Mouse (Mus musculus): ENCODE data around the gene Nsl1.

Nsl1 gene

DNA sequence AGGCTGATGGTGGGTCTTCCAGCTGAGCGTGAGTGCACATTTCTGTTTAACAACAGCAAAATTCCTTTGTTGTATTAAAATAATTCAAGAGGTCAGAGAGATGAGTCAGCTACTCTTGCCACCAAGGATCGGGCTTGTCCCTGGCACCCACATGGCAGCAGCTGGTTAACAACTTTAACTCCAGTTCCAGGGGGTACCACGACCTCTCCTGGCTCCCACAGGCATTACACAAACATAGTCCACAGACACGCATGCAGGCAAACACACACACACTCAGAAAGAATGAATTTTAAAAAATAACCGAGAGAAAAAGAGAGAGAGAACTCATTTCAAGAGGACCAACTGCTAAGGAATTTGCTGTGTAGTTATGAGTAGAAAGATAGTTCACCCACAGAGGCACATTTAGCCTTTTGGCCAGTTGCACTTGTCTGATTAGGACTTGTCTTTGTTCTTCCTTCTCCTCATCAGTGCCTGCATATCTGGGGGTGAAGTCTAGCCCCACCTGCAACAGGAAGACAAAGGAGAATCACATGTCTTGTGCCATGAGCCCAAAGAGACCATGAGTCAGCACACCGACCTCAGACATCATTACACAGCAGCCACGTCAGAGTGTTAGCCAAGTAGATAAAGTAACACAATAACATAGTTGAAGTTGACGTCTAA, 7.8 kb upstream of the Nsl1 start:
- no peak for DNase-seq

DNA sequence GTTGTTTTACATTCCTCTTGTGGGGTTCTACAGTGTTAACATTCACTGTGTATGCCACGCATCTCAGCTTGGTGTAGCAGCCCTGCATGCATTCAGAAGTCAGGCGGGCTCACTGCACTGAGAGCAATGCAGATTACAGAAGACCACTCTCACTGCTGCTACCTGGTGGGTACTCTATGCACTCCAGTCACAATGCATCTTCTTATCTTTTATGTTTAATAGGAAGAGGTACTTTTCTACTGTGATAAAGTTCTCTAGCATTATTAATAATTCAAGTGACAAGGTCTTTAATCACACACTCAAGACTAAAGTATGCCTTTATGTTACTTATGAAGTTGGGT, 7.3 kb upstream of the Nsl1 start:
- DNase-seq: no peak

DNA sequence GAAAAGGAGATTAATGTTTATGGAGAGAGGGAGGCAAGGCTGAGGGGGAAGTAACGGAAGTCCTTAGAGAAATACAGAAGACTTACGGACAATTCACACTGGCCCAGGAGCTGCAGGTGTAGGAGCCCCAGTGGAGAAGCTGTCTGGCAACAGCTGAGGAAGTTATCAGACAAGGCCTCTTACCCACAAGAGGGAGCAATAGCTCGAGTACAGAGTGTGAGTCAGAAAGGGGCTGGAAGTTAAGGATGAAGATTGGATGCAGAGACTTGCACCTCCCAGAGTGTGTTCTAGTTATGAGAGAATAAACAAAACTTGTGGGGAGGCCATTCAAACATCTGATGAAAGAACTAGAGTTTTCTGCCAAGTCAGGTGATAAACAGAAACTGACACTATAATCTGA, 5.4 kb upstream of the Nsl1 start:
- no peak for DNase-seq

DNA sequence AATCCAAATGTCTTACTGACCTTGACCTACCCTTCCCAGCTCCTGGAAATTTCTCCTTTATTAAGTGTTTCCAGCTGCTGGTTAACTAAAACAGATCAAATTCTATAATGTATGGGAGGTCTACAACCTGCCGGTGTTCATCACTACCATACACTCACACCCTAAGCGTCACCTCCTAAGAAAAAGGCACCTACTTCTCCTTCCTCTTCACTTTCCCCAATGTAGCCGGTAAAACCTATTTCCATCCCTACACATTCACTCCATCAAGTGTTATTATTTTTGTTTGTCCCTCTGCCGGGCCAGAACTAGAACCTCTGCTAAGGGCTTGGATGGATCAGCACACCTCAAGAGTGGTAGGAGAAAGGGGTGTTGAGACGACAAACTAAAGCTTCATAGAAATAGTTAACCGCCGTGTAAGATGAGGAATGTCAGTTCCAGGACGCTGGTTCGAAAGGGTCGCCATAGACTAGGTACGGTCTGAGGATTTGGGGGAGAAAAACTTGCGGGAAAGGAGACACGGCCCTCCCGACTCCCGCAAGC, 501 bp upstream of the Nsl1 start:
- no peak for DNase-seq

DNA sequence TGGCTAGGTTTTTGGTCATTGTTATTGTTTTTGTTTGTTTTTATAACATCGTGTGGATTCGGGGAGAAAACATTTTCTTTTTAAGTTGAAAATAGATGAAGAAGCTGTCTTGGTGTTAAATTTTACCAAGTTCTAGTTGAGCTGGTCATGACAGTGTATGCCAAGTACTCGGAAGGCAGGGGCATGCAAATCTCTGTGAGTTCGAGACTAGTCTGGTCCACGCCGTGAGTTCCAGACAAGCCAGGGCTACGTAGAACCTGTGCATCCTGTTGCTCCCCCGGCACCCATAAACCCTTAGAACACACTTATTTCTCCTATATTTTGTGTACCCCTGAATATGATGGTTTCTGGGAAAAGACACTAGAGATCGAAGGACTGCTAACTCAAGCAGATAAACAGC, 888 bp downstream of the Nsl1 start:
- DNase-seq: no peak

DNA sequence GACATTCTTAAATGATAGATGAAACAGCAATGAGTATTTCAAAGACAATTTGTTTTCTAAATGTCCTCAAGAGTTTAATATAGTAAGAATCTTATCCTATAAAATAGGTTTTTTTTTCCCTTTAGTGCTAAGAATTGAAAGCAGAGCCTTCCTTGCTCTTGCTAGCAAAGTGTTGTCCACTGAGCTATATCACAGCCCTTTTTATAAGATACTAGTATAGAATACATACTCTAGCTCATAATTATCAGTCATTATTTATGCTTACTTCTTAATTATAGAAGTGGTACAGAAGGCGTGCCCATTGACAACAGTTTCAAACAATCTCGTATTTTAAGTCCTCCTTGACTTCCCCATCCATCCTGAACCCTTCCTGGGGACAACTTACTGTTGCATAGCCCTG, 1.7 kb downstream of the Nsl1 start:
- DNase-seq: no peak

DNA sequence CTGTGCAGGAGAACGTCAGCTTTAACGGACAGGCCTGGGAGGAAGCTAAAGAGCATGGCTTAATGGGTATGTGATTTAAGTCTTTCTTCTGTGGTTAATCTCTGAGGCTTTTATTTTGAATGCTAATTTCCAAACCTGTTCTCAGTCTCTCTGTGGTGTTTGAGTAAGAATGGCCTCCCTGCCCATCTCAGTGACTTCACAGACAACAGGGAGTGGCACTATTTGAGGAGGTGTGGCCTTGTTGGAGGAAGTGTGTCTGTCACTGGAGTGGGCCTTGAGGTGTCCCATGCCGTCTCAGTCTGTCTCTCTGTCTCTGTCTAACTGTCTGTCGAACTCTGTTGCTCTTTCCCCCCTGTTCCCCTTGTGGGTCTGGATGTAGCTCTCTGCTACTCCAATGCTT, 2.4 kb downstream of the Nsl1 start:
- no peak for DNase-seq

DNA sequence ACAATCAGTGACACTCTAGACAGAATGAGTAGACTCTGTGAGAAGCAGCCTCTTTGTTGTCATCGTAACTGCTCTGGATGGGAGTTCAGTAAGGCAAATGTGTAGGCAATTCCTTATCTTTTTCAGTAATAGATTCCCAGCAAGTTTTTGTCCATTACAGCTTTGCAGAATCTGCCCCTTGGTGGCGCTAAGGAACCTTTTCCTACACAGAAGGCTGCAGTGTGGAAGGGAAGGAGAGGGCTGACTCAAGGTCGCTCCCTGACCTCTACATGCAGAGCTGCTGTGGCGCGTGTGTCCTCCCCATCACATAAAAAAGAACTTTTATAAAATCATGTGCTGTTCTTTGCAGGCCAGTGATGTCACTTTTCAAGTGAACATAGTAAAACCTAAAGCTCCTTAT, 5.6 kb downstream of the Nsl1 start:
- peak; percentile 7 for DNase-seq

DNA sequence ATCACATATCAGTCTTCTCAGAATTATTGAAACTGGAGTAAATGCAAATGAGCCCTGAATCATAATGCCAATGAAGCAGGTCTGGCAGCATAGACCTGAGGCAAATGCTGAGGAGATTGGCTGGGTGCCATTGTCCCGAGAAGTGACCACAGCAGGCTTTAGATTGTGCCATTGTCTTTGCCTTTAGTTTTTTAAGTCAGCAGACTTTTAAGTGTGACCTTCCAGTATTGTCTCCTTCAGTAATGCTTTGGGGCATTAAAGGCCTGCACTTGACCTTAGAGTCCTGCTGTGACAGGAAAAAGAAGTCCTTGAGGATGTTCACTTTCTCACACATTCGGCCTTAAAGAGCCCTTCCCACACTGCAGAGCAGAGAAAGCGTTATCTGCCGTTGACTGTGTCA, 7.4 kb downstream of the Nsl1 start:
- DNase-seq: no peak

DNA sequence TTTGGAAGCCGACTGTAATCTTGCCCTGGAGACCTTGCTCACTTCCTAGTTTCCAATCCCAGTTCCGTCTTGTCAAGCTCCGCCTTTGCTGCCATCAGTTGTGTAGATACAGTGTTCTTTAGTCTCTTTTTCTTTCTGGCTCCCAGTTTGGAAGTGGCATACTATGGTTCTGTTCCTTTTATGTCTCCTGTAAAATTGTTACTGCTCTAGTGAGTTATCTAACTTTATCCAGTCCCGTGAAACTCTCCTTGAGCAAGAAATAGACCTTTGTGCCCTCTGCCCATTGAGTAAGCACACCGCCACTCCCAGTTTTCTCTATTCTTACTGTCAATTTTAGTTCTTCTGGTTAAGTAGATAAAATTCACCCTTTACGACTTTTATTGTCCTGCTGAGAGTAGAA, 8.8 kb downstream of the Nsl1 start:
- no peak for DNase-seq

DNA sequence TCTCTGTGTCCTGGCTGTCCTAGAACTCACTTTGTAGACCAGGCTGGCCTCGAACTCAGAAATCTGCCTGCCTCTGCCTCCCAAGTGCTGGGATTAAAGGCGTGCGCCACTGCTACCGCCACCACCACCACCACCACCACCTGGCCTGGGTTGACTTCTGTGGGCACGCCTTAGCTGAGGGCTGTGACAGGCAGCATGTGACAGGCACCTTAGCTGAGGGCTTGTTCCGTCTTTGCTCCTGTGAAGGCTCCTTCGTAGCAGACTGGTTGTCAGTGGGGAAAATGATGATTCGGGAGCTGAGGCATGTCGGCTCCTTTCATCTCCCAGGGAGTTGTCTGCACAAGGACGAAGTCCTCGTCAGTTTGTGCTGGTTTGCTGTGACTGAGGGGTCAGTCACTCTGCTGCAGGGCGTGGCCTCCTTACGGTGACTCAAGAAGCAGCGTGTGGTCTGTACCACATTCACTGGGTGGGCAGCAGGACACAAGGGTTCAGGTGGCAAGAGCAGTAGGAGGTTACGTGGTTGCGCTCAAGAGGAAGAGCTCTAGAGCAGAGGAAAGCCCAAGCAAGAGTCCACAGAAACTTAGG, 9.6 kb downstream of the Nsl1 start:
- no peak for DNase-seq

DNA sequence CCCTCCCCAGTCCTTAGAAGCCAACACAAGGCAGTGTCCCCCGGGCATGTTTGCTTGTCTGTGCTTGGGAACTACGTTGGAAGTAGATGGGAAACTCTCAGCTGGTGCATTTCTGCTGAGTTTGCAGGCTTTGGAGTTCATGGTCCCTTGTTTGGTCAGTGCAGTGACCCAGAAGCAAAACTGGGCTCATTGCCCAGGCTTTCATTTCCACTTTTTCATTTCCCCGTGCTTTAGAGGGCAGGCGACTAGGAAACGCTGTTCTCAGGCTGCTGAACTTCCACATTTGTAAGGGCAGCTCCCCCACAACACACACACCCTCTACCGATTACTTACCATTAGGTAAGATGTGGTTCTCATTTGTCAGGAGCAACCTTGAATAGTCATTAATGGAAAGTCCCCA, 10.2 kb downstream of the Nsl1 start:
- peak; percentile 80 for DNase-seq

DNA sequence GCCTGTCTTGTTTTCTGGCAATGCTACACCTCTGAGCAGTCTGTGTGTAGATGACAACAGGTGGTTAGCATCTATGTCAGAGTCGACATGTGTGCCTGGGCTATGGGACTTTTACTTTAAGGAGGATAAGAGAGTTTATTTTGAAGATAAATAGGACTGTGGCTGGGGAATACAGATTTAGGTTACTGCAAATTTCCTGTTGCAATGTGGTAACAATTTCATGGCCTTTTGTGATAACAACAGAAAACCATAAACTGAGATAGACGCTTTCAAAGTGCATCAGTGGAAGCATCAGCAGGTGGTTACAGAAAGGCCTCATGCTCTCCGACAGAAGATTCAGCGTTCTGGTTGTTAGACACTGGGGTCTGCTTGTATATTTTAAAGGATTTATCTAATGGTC, 10.7 kb downstream of the Nsl1 start:
- DNase-seq: no peak

DNA sequence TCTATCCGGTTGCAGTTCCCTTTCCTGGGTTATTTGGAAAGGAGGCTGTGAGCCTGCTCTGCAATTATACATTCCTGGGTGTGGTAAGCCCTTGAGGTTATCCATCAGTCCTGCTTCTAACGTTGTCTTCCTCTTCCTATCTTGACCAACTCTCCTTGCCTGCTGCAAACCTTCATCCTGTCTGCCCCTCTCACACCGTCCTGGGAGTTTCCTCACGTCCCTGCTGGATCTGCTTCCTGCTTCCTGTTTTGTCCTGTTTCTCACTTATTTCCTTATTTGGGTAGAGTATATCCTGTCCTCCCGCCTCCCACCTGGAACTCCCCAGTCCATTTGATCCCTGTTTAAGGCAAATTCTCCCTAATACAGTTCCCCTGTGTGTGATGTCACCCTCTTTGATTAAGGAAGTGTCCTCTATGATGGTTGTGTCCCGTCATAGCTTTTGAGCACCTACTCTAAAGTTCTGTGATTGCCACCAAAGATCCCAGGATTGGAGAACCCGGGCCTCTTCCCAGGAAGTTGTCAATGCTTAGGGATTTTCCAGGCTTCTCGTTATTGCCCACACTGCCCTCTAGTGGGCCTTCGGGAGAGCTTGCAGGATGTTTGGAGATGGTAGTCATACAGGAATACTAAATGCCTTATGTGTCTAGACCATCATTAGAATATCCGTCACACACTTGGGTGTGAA, 12.5 kb downstream of the Nsl1 start:
- DNase-seq: peak; percentile 74

DNA sequence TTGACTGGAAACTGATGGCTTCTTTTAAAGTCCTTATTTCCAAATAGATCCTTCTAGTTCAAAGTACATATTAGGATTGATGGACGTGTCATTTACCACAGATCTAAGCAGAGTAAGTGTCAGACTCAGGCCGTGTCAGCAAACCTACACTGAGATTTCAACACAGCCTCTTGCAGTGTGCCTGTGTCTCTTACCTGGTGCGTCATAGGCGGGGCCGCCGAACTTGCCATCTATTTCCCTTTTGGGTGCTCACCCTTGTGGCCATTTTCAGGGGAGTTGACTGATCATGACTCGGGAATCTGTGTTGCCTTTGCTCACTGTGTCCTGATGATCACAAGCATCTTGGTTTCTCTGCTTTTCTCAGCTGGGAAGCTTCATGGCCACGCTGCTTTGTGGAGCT, 20.4 kb downstream of the Nsl1 start:
- DNase-seq: no peak

DNA sequence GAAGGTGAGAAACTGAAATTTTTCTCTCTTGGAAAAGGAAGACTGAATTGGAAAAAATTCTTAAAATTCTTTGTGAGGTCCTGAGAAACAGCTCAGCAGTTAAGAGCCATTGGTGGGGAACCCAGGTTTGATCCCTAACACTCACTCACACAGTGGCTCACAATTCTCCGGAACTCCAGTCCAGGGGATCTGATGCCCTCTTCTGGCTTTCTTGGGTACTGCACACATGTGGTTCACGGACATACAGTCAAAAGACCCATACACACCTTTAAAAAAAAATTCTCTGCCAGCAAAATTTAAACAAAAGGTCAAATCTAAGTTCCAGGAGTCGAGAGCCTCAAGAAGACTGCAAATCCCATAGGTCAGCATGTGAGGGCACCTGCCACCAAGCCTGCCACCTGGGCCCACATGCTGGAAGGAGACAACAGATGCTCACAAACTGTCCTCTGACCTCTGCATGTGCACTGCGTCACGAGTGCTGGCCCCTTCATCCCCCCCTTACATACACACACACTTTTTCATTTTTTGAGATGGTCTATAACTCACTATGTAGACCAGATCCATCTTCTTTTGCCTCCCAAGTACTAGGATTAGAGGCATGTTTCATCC, 22.2 kb downstream of the Nsl1 start:
- DNase-seq: peak; percentile 75

DNA sequence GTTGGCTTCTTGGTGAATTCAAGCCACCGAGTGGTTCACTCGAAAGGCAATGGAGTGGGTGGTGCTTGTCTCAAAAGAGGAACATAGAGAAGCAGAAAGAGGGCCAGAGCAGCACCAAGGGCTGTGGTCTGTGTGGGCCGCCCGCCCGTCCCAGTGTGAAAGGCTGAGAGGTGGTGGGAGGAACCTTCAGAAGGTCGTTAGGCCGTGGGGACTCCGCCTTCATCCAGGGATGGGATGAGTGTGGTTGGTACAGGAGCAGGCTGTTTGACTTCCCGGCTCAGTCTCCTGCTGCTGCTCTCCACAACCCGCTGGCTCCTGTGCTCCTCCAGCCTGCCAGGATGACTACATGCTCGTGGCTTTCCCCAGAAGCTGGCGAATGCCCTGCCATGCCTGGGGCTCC, 22.8 kb downstream of the Nsl1 start:
- no peak for DNase-seq

DNA sequence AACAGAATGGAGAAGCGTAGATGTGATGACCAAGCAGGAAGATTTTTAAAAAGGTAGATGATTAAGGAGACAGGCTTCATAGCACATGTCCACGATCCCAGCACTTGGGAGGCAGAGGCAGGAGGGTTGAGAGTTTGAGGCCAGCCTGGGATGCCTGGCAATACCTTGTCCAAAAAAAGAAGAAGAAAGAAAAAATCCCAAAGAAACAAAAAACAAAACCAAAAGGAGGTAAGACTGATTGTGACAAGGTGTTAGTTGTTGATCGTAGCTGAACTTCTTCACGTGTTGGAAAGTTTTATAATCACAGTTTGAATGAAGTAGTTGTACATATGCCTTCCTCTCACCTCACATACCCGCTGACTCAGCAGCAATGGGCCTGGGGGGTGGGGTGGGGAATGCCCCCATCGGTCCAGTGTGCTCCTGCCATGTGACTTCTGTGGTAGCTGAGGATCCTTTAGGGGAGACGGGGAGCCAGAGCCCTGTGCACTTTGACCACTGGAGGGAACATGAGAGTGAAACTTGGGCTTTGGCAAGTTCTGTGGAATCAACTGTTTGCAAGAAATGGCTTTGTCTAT, 23.6 kb downstream of the Nsl1 start:
- DNase-seq: no peak

DNA sequence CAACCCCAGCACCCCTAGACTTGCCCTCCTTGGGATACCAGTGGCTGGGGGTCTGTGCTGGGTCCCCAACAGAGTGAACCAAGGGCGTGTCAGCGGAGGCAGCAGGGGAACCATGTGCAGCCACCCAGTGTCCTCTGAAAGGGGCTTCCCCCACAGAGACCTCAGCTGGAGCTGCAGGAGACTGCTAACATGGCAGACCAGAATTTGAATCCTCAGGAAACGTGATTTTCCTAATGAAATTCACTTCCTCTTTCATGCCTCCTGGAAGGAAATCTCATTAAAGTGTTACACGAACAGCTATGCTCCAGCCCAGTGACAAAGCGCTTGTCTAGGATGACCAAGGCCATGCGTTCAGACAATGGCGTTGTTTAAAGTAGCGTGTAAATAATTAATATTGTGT, 24.1 kb downstream of the Nsl1 start:
- DNase-seq: no peak

DNA sequence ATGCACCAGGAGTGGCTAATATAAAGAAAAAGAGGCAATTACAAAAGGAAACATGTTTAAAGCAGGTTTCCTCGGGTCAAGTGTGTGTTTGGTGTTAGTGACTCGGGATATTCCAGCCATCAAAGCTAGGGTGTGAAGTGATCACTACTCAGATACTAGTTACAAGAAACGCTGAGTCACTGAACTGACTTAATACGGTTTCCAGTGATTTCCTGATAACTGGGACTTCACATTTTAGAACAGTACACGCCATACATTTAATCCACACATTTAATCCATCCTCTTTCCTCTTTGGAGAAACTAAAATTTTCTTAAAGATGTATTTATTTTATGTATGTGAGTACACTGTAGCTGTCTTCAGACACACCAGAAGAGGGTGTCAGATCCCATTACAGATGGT, 25.1 kb downstream of the Nsl1 start:
- no peak for DNase-seq

DNA sequence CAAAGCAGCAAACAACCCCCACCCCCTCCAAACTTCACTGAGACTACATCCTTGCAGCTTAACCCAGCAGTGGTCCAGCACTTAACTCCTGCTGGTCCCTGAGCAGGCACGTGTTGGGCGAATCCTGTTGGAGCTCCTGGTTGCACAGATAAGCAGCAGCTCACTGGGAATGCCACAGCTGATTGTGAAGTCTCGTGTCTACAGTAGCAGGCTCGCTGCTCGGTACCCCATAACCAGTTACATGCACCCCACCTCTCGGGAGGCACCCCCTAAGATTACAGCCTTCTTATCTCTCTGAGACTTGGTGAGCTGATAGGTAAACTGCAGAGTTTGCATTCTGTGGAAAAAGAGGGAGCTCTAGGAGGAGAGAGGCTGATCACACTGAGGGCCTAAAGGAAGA, 26.5 kb downstream of the Nsl1 start:
- no peak for DNase-seq

DNA sequence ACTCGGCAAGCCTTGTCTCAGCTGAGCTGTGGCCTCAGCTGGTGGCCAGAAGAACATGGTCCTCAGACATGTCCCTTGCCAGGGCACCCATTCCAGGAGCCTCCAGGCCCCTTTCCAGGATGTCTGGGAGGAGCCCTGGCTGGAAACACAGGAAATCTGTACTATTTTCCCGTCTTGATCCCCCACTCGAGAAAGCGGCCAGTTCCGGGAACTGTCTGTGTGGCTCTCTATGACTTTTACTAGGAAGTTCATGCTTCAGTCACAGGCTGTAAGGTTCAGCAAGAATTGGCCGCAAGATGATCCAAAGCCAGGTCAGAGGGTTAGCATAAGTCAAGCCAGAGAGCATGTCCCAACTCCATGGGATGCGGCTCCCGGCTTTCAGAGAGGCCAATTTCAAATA, 29.2 kb downstream of the Nsl1 start:
- no peak for DNase-seq

DNA sequence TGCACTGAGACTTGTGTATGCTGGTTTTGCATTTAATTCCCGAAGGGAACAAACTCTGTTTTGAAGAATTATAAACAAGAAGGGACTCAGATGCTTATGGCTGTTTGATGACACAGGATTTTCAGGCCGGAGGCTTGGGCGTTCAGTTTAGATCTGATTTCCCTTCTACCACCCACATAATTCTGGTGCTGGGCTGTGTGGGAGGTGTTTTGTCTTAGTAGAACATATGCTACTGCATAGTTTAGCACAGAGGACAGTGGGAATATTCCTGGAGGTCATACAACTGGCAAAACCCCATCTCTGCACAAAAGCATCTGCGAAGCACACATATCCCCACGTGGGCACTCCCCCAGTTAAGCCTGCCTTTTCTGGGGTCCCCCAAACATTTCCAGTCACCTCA, 30.8 kb downstream of the Nsl1 start:
- no peak for DNase-seq

DNA sequence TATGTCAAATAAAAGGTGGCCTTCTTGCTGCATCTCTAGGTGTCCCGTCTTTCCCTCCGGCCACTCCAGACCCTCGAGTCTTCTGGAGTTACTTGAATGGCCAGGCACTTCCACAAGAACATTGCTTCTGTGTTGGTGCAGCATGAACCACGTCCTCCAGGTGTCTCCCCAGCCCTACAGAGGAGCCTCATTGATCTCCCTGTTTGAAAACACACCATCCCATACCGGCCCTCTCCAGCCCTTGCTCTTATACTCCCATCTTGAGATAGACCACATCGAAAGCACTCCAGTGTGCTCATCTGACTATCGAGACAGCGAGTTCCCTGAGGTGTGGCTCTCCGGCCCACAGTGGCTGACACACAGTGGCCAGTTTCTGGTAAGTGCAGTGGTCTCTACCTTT, 32.2 kb downstream of the Nsl1 start:
- DNase-seq: no peak
